Mouse (Mus musculus) liver, postnatal 0 days (tissue): ENCODE data around the gene 3110021N24Rik.

Experiments
- CTCF ChIP-seq: sonication (generic); IDR thresholded peaks from 2 replicates; pipeline ENCODE4 v1.5.1; 2016; ENCODE audit warnings: antibody characterized with exemption, low read depth
- EP300 ChIP-seq: IDR thresholded peaks from 2 replicates; pipeline ENCODE4 v1.6.1; 2016; ENCODE audit warnings: antibody characterized with exemption, low read depth, mild to moderate bottlenecking

DNA sequence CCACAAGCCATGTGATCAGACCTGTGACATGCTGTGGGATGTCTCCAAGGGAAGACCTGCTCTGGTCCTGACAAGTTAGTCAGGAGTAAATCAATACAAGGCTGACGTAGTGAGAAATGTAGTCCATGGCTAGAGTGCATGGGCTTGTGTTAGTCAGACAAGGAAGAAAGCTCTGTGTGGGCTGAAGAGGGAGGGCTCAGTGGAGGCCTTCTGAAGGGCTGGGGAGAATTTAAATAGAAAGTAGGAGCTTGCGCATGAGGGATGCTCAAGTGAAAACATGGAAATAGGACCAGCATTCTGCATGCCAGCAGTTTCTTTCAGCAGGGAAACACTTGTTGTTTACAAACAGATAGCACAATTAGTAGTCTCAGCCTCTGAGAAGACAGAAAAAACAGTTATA, 84.1 kb downstream of the 3110021N24Rik start:
- TF ChIP-seq CTCF (no peak), EP300 (no peak)
